Mouse (Mus musculus): Measurements from ENCODE around the gene Arhgef17. TPM values are rescaled to one million over a fixed set of nuclear protein-coding genes. Genes with fewer than 3 reads are reported as not detected.

The Arhgef17 gene
- total RNA-seq, 2 experiments from 2014 or later = 0.08 to 0.44 TPM

Other genes starting within 250 kb of the Arhgef17 start
- 18.9 and 24.2 TPM in 2 replicates for gene Fam168a, start 225.5 kb downstream of the Arhgef17 start, total RNA-seq (2015)
- 6.3 and 7.9 TPM in 2 replicates for gene Fam168a, start 225.5 kb downstream of the Arhgef17 start, total RNA-seq (2017)
- 8.2 and 9.0 TPM in 2 replicates for gene Relt, start 68.7 kb downstream of the Arhgef17 start, total RNA-seq (2015)
- 6.3 and 13.1 TPM in 2 replicates for gene Relt, start 68.7 kb downstream of the Arhgef17 start, total RNA-seq (2017)
- gene P2ry6, start 42.5 kb upstream of the Arhgef17 start, total RNA-seq (2015) = 0.42 and 0.49 TPM in 2 replicates
- gene P2ry6, start 42.5 kb upstream of the Arhgef17 start, total RNA-seq (2017) = 0.04 TPM in 1 of 2 replicates, not detected in the other
- gene P2ry2, start 80.8 kb upstream of the Arhgef17 start, total RNA-seq (2015) = 5.5 and 5.7 TPM in 2 replicates
- 6.8 and 6.9 TPM in 2 replicates for gene P2ry2, start 80.8 kb upstream of the Arhgef17 start, total RNA-seq (2017)
- gene Fchsd2, start 160.8 kb upstream of the Arhgef17 start, total RNA-seq (2015) = 48.3 and 62.8 TPM in 2 replicates
- 27.1 and 50.4 TPM in 2 replicates for gene Fchsd2, start 160.8 kb upstream of the Arhgef17 start, total RNA-seq (2017)

Measured in megakaryocyte progenitor cell, adult 5-6 weeks (primary cell).